In genomic region chr17:28025541-28025961, GRCm38 (mm10) we compare ENCODE assay signal across 8 mouse cellular contexts. TPM values are rescaled to one million over a fixed set of nuclear protein-coding genes. Genes with fewer than 3 reads are reported as not detected.
DNase-seq lines count a peak whose midpoint lies in the region; ATAC-seq lines count a peak whose summit lies in the region.

No protein-coding gene starts in this region.

- DNase-seq in heart, postnatal 36 days = no peak
- DNase-seq in limb, embryonic 10.5 days (ENCODE audit: low spot score) = no peak
- no peak for DNase-seq in urinary bladder, postnatal 36 days (ENCODE audit: low spot score in 2 of 2)
- DNase-seq in spleen, adult 12 weeks (ENCODE audit: low spot score) = no peak
- DNase-seq in thymus, adult 18-20 months = no peak

- peak; percentile 43 for ATAC-seq in heart, embryonic 16.5 days (replicated peaks; ENCODE audit: extremely low read depth, insufficient read depth, low FRiP score)
- ATAC-seq in forebrain, embryonic 16.5 days = peak; percentile 58
- no peak; the same call in 1 of the 2 replicates for ATAC-seq in midbrain, embryonic 15.5 days (replicated peaks)

- peaks cover 41% of the 10 kb centered on the region for H3K4me1 ChIP-seq in heart, embryonic 16.5 days (ENCODE audit: control insufficient read depth, insufficient read depth, low read length)
- peaks cover 43% of the 10 kb centered on the region for H3K4me1 ChIP-seq in forebrain, embryonic 16.5 days (replicated peaks; ENCODE audit: control insufficient read depth, insufficient read depth, low read length)
- peaks cover 71% of the 10 kb centered on the region for H3K4me1 ChIP-seq in limb, embryonic 10.5 days
- H3K4me1 ChIP-seq in midbrain, embryonic 15.5 days = peaks cover 33% of the 10 kb centered on the region

- intact Hi-C loops in heart, postnatal 36 days (cut with DNase I) = loop anchor here (10.0 kb wide), 1 partner anchor 489 kb away; the partner anchor contains the start of gene Fkbp5

- peak overlapping the region; percentile 72 for H3K27ac ChIP-seq in heart, embryonic 16.5 days (ENCODE audit: low read length)
- H3K27ac ChIP-seq in forebrain, embryonic 16.5 days (ENCODE audit: low read length) = peak overlapping the region; percentile 66
- peak overlapping the region; percentile 46; the same call in 1 of the 2 replicates for H3K27ac ChIP-seq in limb, embryonic 10.5 days
- peak overlapping the region; percentile 46 for H3K27ac ChIP-seq in midbrain, embryonic 15.5 days

- no peaks in the 10 kb centered on the region for H3K36me3 ChIP-seq in heart, embryonic 16.5 days (ENCODE audit: control insufficient read depth, insufficient read depth)
- H3K36me3 ChIP-seq in forebrain, embryonic 16.5 days (ENCODE audit: control insufficient read depth, insufficient read depth) = no peaks in the 10 kb centered on the region
- peaks cover 14% of the 10 kb centered on the region for H3K36me3 ChIP-seq in limb, embryonic 10.5 days
- no peaks in the 10 kb centered on the region for H3K36me3 ChIP-seq in midbrain, embryonic 15.5 days (replicated peaks)

- peak overlapping the region; percentile 35 for H3K9ac ChIP-seq in heart, embryonic 16.5 days (ENCODE audit: low read length)
- peak overlapping the region; percentile 22; the same call in 1 of the 2 replicates for H3K9ac ChIP-seq in forebrain, embryonic 16.5 days (replicated peaks; ENCODE audit: low read depth, low read length)
- H3K9ac ChIP-seq in midbrain, embryonic 15.5 days = no peak overlapping the region

- 38% methylated on average over 5 of the region's 5 CpGs for WGBS in heart, embryonic 16.5 days
- WGBS in forebrain, embryonic 16.5 days = 34% methylated on average over 5 of the region's 5 CpGs
- 80% methylated on average over 5 of the region's 5 CpGs for WGBS in limb, embryonic 10.5 days
- WGBS in midbrain, embryonic 15.5 days = 68% methylated on average over 5 of the region's 5 CpGs

- no peaks in the 10 kb centered on the region for H3K27me3 ChIP-seq in heart, embryonic 16.5 days (ENCODE audit: control insufficient read depth, insufficient read depth, low read length)
- no peaks in the 10 kb centered on the region for H3K27me3 ChIP-seq in forebrain, embryonic 16.5 days (replicated peaks; ENCODE audit: control insufficient read depth, insufficient read depth, low read length)
- no peaks in the 10 kb centered on the region for H3K27me3 ChIP-seq in limb, embryonic 10.5 days (ENCODE audit: low read depth, poor library complexity, severe bottlenecking)
- no peaks in the 10 kb centered on the region for H3K27me3 ChIP-seq in midbrain, embryonic 15.5 days (replicated peaks)

- H3K4me3 ChIP-seq in heart, embryonic 16.5 days (ENCODE audit: low read length) = no peak overlapping the region
- no peak overlapping the region for H3K4me3 ChIP-seq in forebrain, embryonic 16.5 days (replicated peaks; ENCODE audit: low read length)
- no peak overlapping the region for H3K4me3 ChIP-seq in limb, embryonic 10.5 days
- no peak overlapping the region for H3K4me3 ChIP-seq in midbrain, embryonic 15.5 days

- no peak overlapping the region for H3K4me2 ChIP-seq in heart, embryonic 16.5 days (ENCODE audit: low read depth, low read length)
- no peak overlapping the region for H3K4me2 ChIP-seq in forebrain, embryonic 16.5 days (ENCODE audit: low read length)
- no peak overlapping the region for H3K4me2 ChIP-seq in midbrain, embryonic 15.5 days

- H3K9me3 ChIP-seq in heart, embryonic 16.5 days (replicated peaks; ENCODE audit: control insufficient read depth, low read length) = no peaks in the 10 kb centered on the region
- no peaks in the 10 kb centered on the region for H3K9me3 ChIP-seq in forebrain, embryonic 16.5 days (ENCODE audit: control insufficient read depth, low read length)
- H3K9me3 ChIP-seq in limb, embryonic 10.5 days (replicated peaks) = no peaks in the 10 kb centered on the region
- H3K9me3 ChIP-seq in midbrain, embryonic 15.5 days = no peaks in the 10 kb centered on the region

RNA-seq across cellular contexts. Expression of gene Tcp11, which starts 54.9 kb away (rescaled TPM):
- 0.71 and 1.9 TPM in 2 replicates for polyA plus RNA-seq in heart, embryonic 16.5 days (2015; fragmentation: Nextera tagmentation; extraction: Ambion mirVana)
- not detected for total RNA-seq in heart, postnatal 36 days (2021)
- polyA plus RNA-seq in forebrain, embryonic 16.5 days (2015; fragmentation: Nextera tagmentation; extraction: Ambion mirVana) = 1.7 and 1.8 TPM in 2 replicates
- polyA plus RNA-seq in limb, embryonic 10.5 days (2016; fragmentation: Nextera tagmentation; extraction: Ambion mirVana) = 0.97 and 1.1 TPM in 2 replicates
- polyA plus RNA-seq in midbrain, embryonic 15.5 days (2015; fragmentation: Nextera tagmentation; extraction: Ambion mirVana) = 1.9 and 2.2 TPM in 2 replicates
